Mouse (Mus musculus): ENCODE results near the gene Guca2b. TPM values are rescaled to one million over a fixed set of nuclear protein-coding genes. Genes with fewer than 3 reads are reported as not detected.

Gene Guca2b
- polyA plus RNA-seq, 1 experiment: 2.2 TPM

GRCm38 (mm10) chr4:119642666-119643065 lies 16.1 kb downstream of the Guca2b start:
- no peaks in the 10 kb centered on the region; the same call in 1 of the 2 replicates for H3K4me1 ChIP-seq (ENCODE audit: control insufficient read depth, insufficient read depth, low read length)

GRCm38 (mm10) chr4:119638656-119639055 lies 20.1 kb downstream of the Guca2b start:
- Histone ChIP-seq H3K4me1 (ENCODE audit: control insufficient read depth, insufficient read depth, low read length) (no peaks in the 10 kb centered on the region; the same call in 1 of the 2 replicates), H3K4me3 (replicated peaks; ENCODE audit: control insufficient read depth, low read depth, low read length) (no peak overlapping the region), H3K27ac (ENCODE audit: control insufficient read depth, insufficient read depth, low read depth, low read length, poor library complexity) (no peak overlapping the region)
- 74% methylated on average over 11 of the region's 11 CpGs for WGBS
- no peak for TF ChIP-seq POLR2A (IDR thresholded peaks at IDR 0.05; ENCODE audit: borderline replicate concordance, control insufficient read depth, low read depth, low read length)
- no peak for TF ChIP-seq CTCF (IDR thresholded peaks at IDR 0.05; ENCODE audit: control insufficient read depth, insufficient read depth, low read length)

More at GRCm38 (mm10) chr4:119642666-119643065, 16.1 kb downstream of the Guca2b start:
- no peak overlapping the region for H3K27ac ChIP-seq (ENCODE audit: control insufficient read depth, insufficient read depth, low read depth, low read length, poor library complexity)
- TF ChIP-seq POLR2A (IDR thresholded peaks at IDR 0.05; ENCODE audit: borderline replicate concordance, control insufficient read depth, low read depth, low read length) (no peak), CTCF (IDR thresholded peaks at IDR 0.05; ENCODE audit: control insufficient read depth, insufficient read depth, low read length) (no peak)
- H3K4me3 ChIP-seq (replicated peaks; ENCODE audit: control insufficient read depth, low read depth, low read length): no peak overlapping the region
- WGBS: 83% methylated on average over 4 of the region's 4 CpGs

GRCm38 (mm10) chr4:119637946-119638345 lies 20.8 kb downstream of the Guca2b start:
- Histone ChIP-seq H3K4me1 (ENCODE audit: control insufficient read depth, insufficient read depth, low read length) (no peaks in the 10 kb centered on the region; the same call in 1 of the 2 replicates), H3K27ac (ENCODE audit: control insufficient read depth, insufficient read depth, low read depth, low read length, poor library complexity) (no peak overlapping the region), H3K4me3 (replicated peaks; ENCODE audit: control insufficient read depth, low read depth, low read length) (no peak overlapping the region)
- no peak for TF ChIP-seq CTCF (IDR thresholded peaks at IDR 0.05; ENCODE audit: control insufficient read depth, insufficient read depth, low read length)
- no peak for TF ChIP-seq POLR2A (IDR thresholded peaks at IDR 0.05; ENCODE audit: borderline replicate concordance, control insufficient read depth, low read depth, low read length)
- WGBS: 72% methylated on average over 6 of the region's 6 CpGs

- no peaks in the 10 kb centered on the region; the same call in 1 of the 2 replicates for H3K4me1 ChIP-seq (ENCODE audit: control insufficient read depth, insufficient read depth, low read length)
- WGBS: 78% methylated on average over 4 of the region's 4 CpGs
- TF ChIP-seq CTCF (IDR thresholded peaks at IDR 0.05; ENCODE audit: control insufficient read depth, insufficient read depth, low read length) (no peak), POLR2A (IDR thresholded peaks at IDR 0.05; ENCODE audit: borderline replicate concordance, control insufficient read depth, low read depth, low read length) (no peak)
- H3K4me3 ChIP-seq (replicated peaks; ENCODE audit: control insufficient read depth, low read depth, low read length): no peak within 1 kb of the TSS
- no peak within 1 kb of the TSS for H3K27ac ChIP-seq (ENCODE audit: control insufficient read depth, insufficient read depth, low read depth, low read length, poor library complexity)
Measured at GRCm38 (mm10) chr4:119637176-119637845, 21.4 kb downstream of the Guca2b start, which contains the start of gene Guca2a. TSS of gene Guca2a (plus strand) at chr4:119637704.

- 79% methylated on average over 7 of the region's 7 CpGs for WGBS
- Histone ChIP-seq H3K4me3 (replicated peaks; ENCODE audit: control insufficient read depth, low read depth, low read length) (no peak overlapping the region), H3K4me1 (ENCODE audit: control insufficient read depth, insufficient read depth, low read length) (no peaks in the 10 kb centered on the region; the same call in 1 of the 2 replicates), H3K27ac (ENCODE audit: control insufficient read depth, insufficient read depth, low read depth, low read length, poor library complexity) (no peak overlapping the region)
- no peak for TF ChIP-seq POLR2A (IDR thresholded peaks at IDR 0.05; ENCODE audit: borderline replicate concordance, control insufficient read depth, low read depth, low read length)
- no peak for TF ChIP-seq CTCF (IDR thresholded peaks at IDR 0.05; ENCODE audit: control insufficient read depth, insufficient read depth, low read length)
Measured at GRCm38 (mm10) chr4:119636731-119637130, 22.0 kb downstream of the Guca2b start.

DNA sequence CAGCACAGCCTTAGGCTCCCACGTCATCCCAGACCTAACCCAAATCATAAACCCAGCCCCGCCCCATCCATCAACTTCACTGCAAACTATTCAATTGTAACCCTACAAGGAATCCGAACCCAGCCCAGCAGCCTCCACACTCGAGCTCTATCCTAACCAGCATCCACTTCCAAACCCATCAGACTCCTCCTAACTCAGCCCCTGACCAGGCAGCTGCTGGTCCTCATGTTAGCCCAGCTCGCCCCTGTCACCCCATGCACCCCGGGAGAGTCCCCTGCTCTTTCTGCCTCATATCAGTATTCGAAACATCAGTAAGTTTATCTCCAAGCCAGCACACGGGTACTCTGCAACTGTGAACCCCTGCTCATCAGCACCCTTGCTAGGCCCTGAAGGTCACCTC lies 23.1 kb downstream of the Guca2b start:
- Histone ChIP-seq H3K4me3 (replicated peaks; ENCODE audit: control insufficient read depth, low read depth, low read length) (no peak overlapping the region), H3K27ac (ENCODE audit: control insufficient read depth, insufficient read depth, low read depth, low read length, poor library complexity) (no peak overlapping the region), H3K4me1 (ENCODE audit: control insufficient read depth, insufficient read depth, low read length) (no peaks in the 10 kb centered on the region; the same call in 1 of the 2 replicates)
- no peak for TF ChIP-seq POLR2A (IDR thresholded peaks at IDR 0.05; ENCODE audit: borderline replicate concordance, control insufficient read depth, low read depth, low read length)
- TF ChIP-seq CTCF (IDR thresholded peaks at IDR 0.05; ENCODE audit: control insufficient read depth, insufficient read depth, low read length): no peak
- WGBS: 74% methylated on average over 8 of the region's 8 CpGs

DNA sequence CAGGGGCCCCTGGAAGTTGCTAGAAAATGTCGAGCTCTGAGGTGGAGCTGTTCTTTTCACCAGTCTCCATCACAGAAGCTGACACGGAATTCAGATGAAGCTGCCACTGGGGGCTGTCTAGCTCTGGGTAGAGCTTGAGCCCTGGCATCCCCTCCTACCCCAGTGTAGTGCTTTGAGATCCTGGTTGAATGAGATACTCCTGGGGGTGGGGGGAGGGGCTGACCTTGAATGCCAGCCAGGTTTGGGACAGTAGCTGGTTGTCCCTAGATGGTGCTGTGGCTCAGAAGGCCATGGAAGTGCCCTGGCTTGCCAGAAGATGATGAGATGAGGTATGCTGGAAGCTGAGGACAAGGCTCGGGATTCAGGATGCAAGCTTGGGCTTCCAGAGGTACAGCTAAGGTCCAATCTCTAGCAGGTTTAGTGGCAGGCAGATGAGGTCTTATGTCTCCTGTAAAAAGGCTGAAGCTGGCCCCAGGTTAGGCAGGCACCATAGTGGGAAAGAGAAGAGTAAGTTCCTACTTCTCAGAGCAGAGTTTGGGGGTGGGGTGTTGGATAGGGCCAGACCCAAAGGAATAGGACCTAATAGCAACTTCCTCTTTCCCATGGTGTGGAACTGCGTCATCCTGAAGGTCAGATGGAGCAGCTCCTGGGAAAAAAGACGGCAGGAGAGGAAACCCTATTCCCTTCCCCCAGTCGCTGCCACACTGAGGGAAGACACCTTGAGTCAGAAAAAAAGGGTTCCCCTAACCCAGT lies 23.7 kb downstream of the Guca2b start:
- H3K27ac ChIP-seq (ENCODE audit: control insufficient read depth, insufficient read depth, low read depth, low read length, poor library complexity): no peak overlapping the region
- WGBS: 68% methylated on average over 6 of the region's 6 CpGs
- no peak overlapping the region for H3K4me3 ChIP-seq (replicated peaks; ENCODE audit: control insufficient read depth, low read depth, low read length)
- no peaks in the 10 kb centered on the region; the same call in 1 of the 2 replicates for H3K4me1 ChIP-seq (ENCODE audit: control insufficient read depth, insufficient read depth, low read length)
- no peak for TF ChIP-seq CTCF (IDR thresholded peaks at IDR 0.05; ENCODE audit: control insufficient read depth, insufficient read depth, low read length)
- TF ChIP-seq POLR2A (IDR thresholded peaks at IDR 0.05; ENCODE audit: borderline replicate concordance, control insufficient read depth, low read depth, low read length): no peak

DNA sequence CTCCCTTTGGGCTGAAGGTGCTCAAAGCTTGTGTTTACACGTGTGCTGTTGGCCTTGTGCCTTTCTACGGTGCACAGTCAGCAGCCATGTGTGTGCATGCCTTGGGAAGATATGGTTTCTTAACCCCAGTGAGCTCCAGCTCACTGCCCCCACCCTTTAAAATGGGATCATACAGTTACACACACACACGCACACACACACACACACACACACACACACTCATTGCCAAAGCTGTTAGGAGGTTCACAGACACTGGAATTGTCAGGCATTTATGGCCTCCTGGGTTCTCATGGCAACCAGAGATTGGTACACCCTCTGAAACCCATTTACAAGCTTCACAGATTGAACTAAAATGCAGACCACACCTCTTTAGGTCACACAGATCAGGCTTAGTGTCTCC lies 24.8 kb downstream of the Guca2b start:
- 70% methylated on average over 3 of the region's 3 CpGs for WGBS
- no peak overlapping the region for H3K4me3 ChIP-seq (replicated peaks; ENCODE audit: control insufficient read depth, low read depth, low read length)
- no peak overlapping the region for H3K27ac ChIP-seq (ENCODE audit: control insufficient read depth, insufficient read depth, low read depth, low read length, poor library complexity)
- TF ChIP-seq POLR2A (IDR thresholded peaks at IDR 0.05; ENCODE audit: borderline replicate concordance, control insufficient read depth, low read depth, low read length): no peak
- no peak for TF ChIP-seq CTCF (IDR thresholded peaks at IDR 0.05; ENCODE audit: control insufficient read depth, insufficient read depth, low read length)
- no peaks in the 10 kb centered on the region; the same call in 1 of the 2 replicates for H3K4me1 ChIP-seq (ENCODE audit: control insufficient read depth, insufficient read depth, low read length)
